Mouse (Mus musculus) lung, embryonic 14.5 days (tissue): ENCODE results near the gene Gpr25. TPM values are rescaled to one million over a fixed set of nuclear protein-coding genes. Genes with fewer than 3 reads are reported as not detected.

Experiments
- ATAC-seq: fragments of 200-750 bp; cut with Nextera tagmentation; 2 replicates; pipeline ENCODE4 v1.8.0; 2017; ENCODE audit warnings: mild to moderate bottlenecking, moderate TSS enrichment, moderate library complexity; ENCODE audit not compliant: insufficient read depth
- DNase-seq: peaks from one replicate; pipeline ENCODE4 v3.0.0-alpha.2; 2015
- H3K27ac ChIP-seq: fragments of 300-500 bp; sonication (generic); 2 replicates; pipeline ENCODE4 v1.5.1; 2014; ENCODE audit warnings: low read depth, mild to moderate bottlenecking, moderate library complexity
- H3K27me3 ChIP-seq: fragments of 300-500 bp; sonication (generic); 2 replicates; pipeline ENCODE4 v1.6.1; 2014; ENCODE audit warnings: low read length, control low read depth; ENCODE audit not compliant: insufficient read depth
- H3K36me3 ChIP-seq: fragments of 300-500 bp; sonication (generic); 2 replicates; pipeline ENCODE4 v1.6.1; 2014; ENCODE audit warnings: control low read depth; ENCODE audit not compliant: insufficient read depth
- H3K4me1 ChIP-seq: fragments of 300-500 bp; sonication (generic); 2 replicates; pipeline ENCODE4 v1.6.1; 2014; ENCODE audit warnings: antibody characterized with exemption, control low read depth; ENCODE audit not compliant: insufficient read depth
- H3K4me2 ChIP-seq: fragments of 300-500 bp; sonication (generic); 2 replicates; pipeline ENCODE4 v1.6.1; 2014; ENCODE audit warnings: mild to moderate bottlenecking
- H3K4me3 ChIP-seq: fragments of 300-500 bp; sonication (generic); 2 replicates; pipeline ENCODE4 v1.5.1; 2014; ENCODE audit warnings: low read depth, low read length
- H3K9ac ChIP-seq: fragments of 300-500 bp; sonication (generic); 2 replicates; pipeline ENCODE4 v1.6.1; 2014
- H3K9me3 ChIP-seq: fragments of 300-500 bp; sonication (generic); 2 replicates; pipeline ENCODE4 v1.6.1; 2016; ENCODE audit warnings: low read depth, low read length, control low read depth
- CTCF ChIP-seq: IDR thresholded peaks from 2 replicates; pipeline ENCODE4 v1.5.1; 2016; ENCODE audit warnings: antibody characterized with exemption, low read depth
- WGBS: fragments of 180-500 bp; shearing (Covaris S2); extraction: QIAGEN DNeasy Blood & Tissue Kit; methylation state at CpG from one replicate; pipeline ENCODE4 v1.1.7; 2014; 5-methylcytosine and 5-hydroxymethylcytosine counted together
- polyA plus RNA-seq: library from polyadenylated mRNA; unstranded; fragments of >200 nt; fragmentation: Nextera tagmentation; extraction: Ambion mirVana; gene quantifications from 2 replicates; pipeline ENCODE4 v1.2.1, GENCODE M21; 2014

The Gpr25 gene
- polyA plus RNA-seq, 1 experiment from 2014 or later: not detected

GRCm38 (mm10) chr1:136233892-136234594 is 26.6 kb downstream of the Gpr25 start, which contains the start of gene Inava:
TSS of gene Inava (minus strand) at chr1:136234264.
- peak within 1 kb of the TSS; percentile 58 for H3K4me3 ChIP-seq
- TF ChIP-seq CTCF: no peak
- no peaks in the 10 kb centered on the region for H3K36me3 ChIP-seq
- H3K4me2 ChIP-seq: peak within 1 kb of the TSS; percentile 76
- H3K9ac ChIP-seq: peak within 1 kb of the TSS; percentile 70
- ATAC-seq (peak; percentile 85), DNase-seq (peak; percentile 91)
- H3K9me3 ChIP-seq: no peaks in the 10 kb centered on the region
- no peaks in the 10 kb centered on the region for H3K27me3 ChIP-seq
- WGBS: 2% methylated on average over 51 of the region's 51 CpGs
- peaks cover 11% of the 10 kb centered on the region for H3K4me1 ChIP-seq
- peak within 1 kb of the TSS; percentile 77; the same call in 1 of the 2 replicates for H3K27ac ChIP-seq

- under 1% methylated on average over 23 of the region's 23 CpGs for WGBS
- Histone ChIP-seq H3K27me3 (no peaks in the 10 kb centered on the region), H3K36me3 (no peaks in the 10 kb centered on the region), H3K4me3 (peak overlapping the region; percentile 58), H3K4me1 (peaks cover 19% of the 10 kb centered on the region), H3K4me2 (peak overlapping the region; percentile 76), H3K27ac (peak overlapping the region; percentile 19; the same call in 1 of the 2 replicates), H3K9ac (peak overlapping the region; percentile 70), H3K9me3 (no peaks in the 10 kb centered on the region)
- TF ChIP-seq CTCF: no peak
- ATAC-seq (no peak), DNase-seq (peak; percentile 39)
Observed at GRCm38 (mm10) chr1:136232986-136233790, 27.5 kb downstream of the Gpr25 start.

- Histone ChIP-seq H3K4me3 (peak overlapping the region; percentile 58), H3K4me2 (peak overlapping the region; percentile 76), H3K36me3 (0 out of 2 replicates have a peak, but pooled peaks cover 3% of the 10 kb centered on the region), H3K9ac (peak overlapping the region; percentile 70), H3K9me3 (no peaks in the 10 kb centered on the region), H3K27ac (peak overlapping the region; percentile 69), H3K27me3 (no peaks in the 10 kb centered on the region), H3K4me1 (peaks cover 27% of the 10 kb centered on the region)
- DNase-seq (peak; percentile 28), ATAC-seq (no peak)
- WGBS: 3% methylated on average over 9 of the region's 9 CpGs
- 0 out of 2 replicates have a peak, but pooled peaks have one; percentile 4 for TF ChIP-seq CTCF
Observed at GRCm38 (mm10) chr1:136232285-136232926, 28.3 kb downstream of the Gpr25 start.

- ATAC-seq: peak; percentile 2; the same call in 1 of the 2 replicates
- H3K27me3 ChIP-seq: no peaks in the 10 kb centered on the region
- peak; percentile 30 for DNase-seq
- H3K9ac ChIP-seq: peak overlapping the region; percentile 13; the same call in 1 of the 2 replicates
- peak overlapping the region; percentile 78 for H3K27ac ChIP-seq
- peak overlapping the region; percentile 58 for H3K4me3 ChIP-seq
- H3K36me3 ChIP-seq: peaks cover 11% of the 10 kb centered on the region; the same call in 1 of the 2 replicates
- peaks cover 27% of the 10 kb centered on the region for H3K4me1 ChIP-seq
- H3K4me2 ChIP-seq: peak overlapping the region; percentile 76
- H3K9me3 ChIP-seq: no peaks in the 10 kb centered on the region
- no peak for TF ChIP-seq CTCF
- WGBS: 6% methylated on average over 6 of the region's 6 CpGs
Observed at GRCm38 (mm10) chr1:136231596-136231995, 29.1 kb downstream of the Gpr25 start.

GRCm38 (mm10) chr1:136230201-136230600 is 30.5 kb downstream of the Gpr25 start:
- peaks cover 24% of the 10 kb centered on the region for H3K36me3 ChIP-seq
- H3K4me3 ChIP-seq: no peak overlapping the region
- H3K27ac ChIP-seq: peak overlapping the region; percentile 78
- peak overlapping the region; percentile 76 for H3K4me2 ChIP-seq
- peaks cover 27% of the 10 kb centered on the region for H3K4me1 ChIP-seq
- peak; percentile 44 for DNase-seq
- 32% methylated on average over 11 of the region's 11 CpGs for WGBS
- no peaks in the 10 kb centered on the region for H3K9me3 ChIP-seq
- H3K27me3 ChIP-seq: no peaks in the 10 kb centered on the region
- H3K9ac ChIP-seq: 0 out of 2 replicates have a peak overlapping the region, but pooled peaks have one; percentile 9
- ATAC-seq: no peak
- TF ChIP-seq CTCF: no peak

- Histone ChIP-seq H3K27ac (peak overlapping the region; percentile 78), H3K27me3 (no peaks in the 10 kb centered on the region), H3K4me1 (peaks cover 27% of the 10 kb centered on the region), H3K9me3 (no peaks in the 10 kb centered on the region), H3K9ac (0 out of 2 replicates have a peak overlapping the region, but pooled peaks have one; percentile 7), H3K4me2 (peak overlapping the region; percentile 76), H3K36me3 (peaks cover 36% of the 10 kb centered on the region), H3K4me3 (no peak overlapping the region)
- no peak for TF ChIP-seq CTCF
- DNase-seq (peak; percentile 9), ATAC-seq (no peak)
- 26% methylated on average over 6 of the region's 6 CpGs for WGBS
Observed at GRCm38 (mm10) chr1:136229040-136229373, 31.7 kb downstream of the Gpr25 start.
